Mouse (Mus musculus) liver, embryonic 15.5 days (tissue): ENCODE data around the gene Ccl22. TPM values are rescaled to one million over a fixed set of nuclear protein-coding genes. Genes with fewer than 3 reads are reported as not detected.

Experiments used
- ATAC-seq: fragments of 200-750 bp; cut with Nextera tagmentation; 2 replicates; pipeline ENCODE4 v1.8.0; 2017; ENCODE audit warnings: moderate number of reproducible peaks, mild to moderate bottlenecking, moderate library complexity; ENCODE audit not compliant: insufficient read depth
- H3K27ac ChIP-seq: fragments of 300-500 bp; sonication (generic); replicated peaks from 2 replicates; pipeline ENCODE4 v1.5.1; 2015; ENCODE audit warnings: mild to moderate bottlenecking, inconsistent platforms
- H3K27me3 ChIP-seq: fragments of 300-500 bp; sonication (generic); 2 replicates; pipeline ENCODE4 v1.6.1; 2015; ENCODE audit warnings: mild to moderate bottlenecking, inconsistent platforms
- H3K36me3 ChIP-seq: fragments of 300-500 bp; sonication (generic); replicated peaks from 2 replicates; pipeline ENCODE4 v1.6.1; 2015; ENCODE audit warnings: moderate library complexity, mild to moderate bottlenecking, inconsistent platforms
- H3K4me1 ChIP-seq: fragments of 300-500 bp; sonication (generic); replicated peaks from 2 replicates; pipeline ENCODE4 v1.6.1; 2015; ENCODE audit warnings: inconsistent platforms
- H3K4me2 ChIP-seq: fragments of 300-500 bp; sonication (generic); 2 replicates; pipeline ENCODE4 v1.6.1; 2015; ENCODE audit warnings: moderate library complexity, mild to moderate bottlenecking, inconsistent platforms
- H3K4me3 ChIP-seq: fragments of 300-500 bp; sonication (generic); replicated peaks from 2 replicates; pipeline ENCODE4 v1.5.1; 2015; ENCODE audit warnings: mild to moderate bottlenecking, inconsistent platforms
- H3K9ac ChIP-seq: fragments of 300-500 bp; sonication (generic); 2 replicates; pipeline ENCODE4 v1.6.1; 2015; ENCODE audit warnings: moderate library complexity, mild to moderate bottlenecking, inconsistent platforms
- H3K9me3 ChIP-seq: fragments of 300-500 bp; sonication (generic); replicated peaks from 2 replicates; pipeline ENCODE4 v1.6.1; 2016; ENCODE audit warnings: inconsistent platforms
- WGBS: fragments of 180-500 bp; shearing (Covaris S2); methylation state at CpG from one replicate; pipeline ENCODE4 v1.1.7; 2015; ENCODE audit warnings: mixed read lengths; ENCODE audit not compliant: insufficient replicate concordance; 5-methylcytosine and 5-hydroxymethylcytosine counted together
- polyA plus RNA-seq: library from polyadenylated mRNA; unstranded; fragments of >200 nt; fragmentation: Nextera tagmentation; extraction: Ambion mirVana; gene quantifications from 2 replicates; pipeline ENCODE4 v1.2.1, GENCODE M21; 2015

Gene Ccl22
- polyA plus RNA-seq, 1 experiment from 2014 or later = 0.37 TPM

DNA sequence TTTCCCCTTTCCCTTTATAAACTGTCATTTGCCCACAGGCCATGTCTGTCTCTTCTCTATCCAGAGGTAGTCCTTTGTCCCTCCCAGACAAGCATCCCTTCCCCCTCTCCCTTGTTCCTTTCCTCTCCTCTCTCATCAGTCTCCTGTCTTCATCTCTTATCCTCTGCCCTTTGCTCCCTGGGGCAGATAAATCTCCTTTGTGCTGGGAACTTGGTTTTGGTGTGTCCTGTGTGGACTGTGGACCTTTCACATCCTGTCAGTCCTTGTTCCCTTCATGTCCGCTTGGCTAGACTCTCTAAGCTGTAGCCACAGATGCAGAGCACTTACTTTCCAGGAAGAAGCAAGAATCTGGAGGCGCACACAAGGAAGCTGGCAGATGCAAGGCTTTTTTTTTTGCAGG is 9.1 kb downstream of the Ccl22 start:
- Histone ChIP-seq H3K36me3 (no peaks in the 10 kb centered on the region), H3K9me3 (no peaks in the 10 kb centered on the region), H3K27me3 (peaks cover 64% of the 10 kb centered on the region), H3K9ac (no peak overlapping the region), H3K4me2 (no peak overlapping the region), H3K27ac (no peak overlapping the region), H3K4me1 (no peaks in the 10 kb centered on the region), H3K4me3 (no peak overlapping the region)
- no peak for ATAC-seq
- WGBS = 69% methylated on average over 2 of the region's 2 CpGs

DNA sequence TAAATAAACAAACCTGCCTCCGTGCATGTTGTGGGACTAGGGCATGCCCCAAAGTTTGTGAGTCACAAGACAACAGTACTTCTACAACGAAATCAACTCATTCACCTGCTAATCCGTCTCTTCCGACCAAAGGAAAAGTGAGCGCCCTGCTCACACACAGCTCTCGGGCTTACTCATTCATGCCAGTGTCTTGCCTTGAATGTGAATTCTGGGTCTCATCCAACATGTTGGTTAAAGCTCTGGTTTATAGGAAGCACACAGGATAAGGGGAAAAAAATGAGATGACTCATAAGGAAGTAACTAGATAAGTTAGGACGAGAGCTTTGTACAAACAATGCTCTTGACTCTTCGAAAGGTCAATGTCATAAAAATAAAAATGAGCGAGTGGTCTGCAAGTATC is 21.6 kb downstream of the Ccl22 start:
- no peak overlapping the region for H3K4me3 ChIP-seq
- H3K9ac ChIP-seq = no peak overlapping the region
- WGBS = 62% methylated on average over 9 of the region's 9 CpGs
- H3K4me1 ChIP-seq = peaks cover 24% of the 10 kb centered on the region
- no peak overlapping the region for H3K4me2 ChIP-seq
- no peak for ATAC-seq
- no peaks in the 10 kb centered on the region for H3K9me3 ChIP-seq
- H3K27me3 ChIP-seq = peaks cover 74% of the 10 kb centered on the region
- H3K36me3 ChIP-seq = no peaks in the 10 kb centered on the region
- no peak overlapping the region for H3K27ac ChIP-seq

DNA sequence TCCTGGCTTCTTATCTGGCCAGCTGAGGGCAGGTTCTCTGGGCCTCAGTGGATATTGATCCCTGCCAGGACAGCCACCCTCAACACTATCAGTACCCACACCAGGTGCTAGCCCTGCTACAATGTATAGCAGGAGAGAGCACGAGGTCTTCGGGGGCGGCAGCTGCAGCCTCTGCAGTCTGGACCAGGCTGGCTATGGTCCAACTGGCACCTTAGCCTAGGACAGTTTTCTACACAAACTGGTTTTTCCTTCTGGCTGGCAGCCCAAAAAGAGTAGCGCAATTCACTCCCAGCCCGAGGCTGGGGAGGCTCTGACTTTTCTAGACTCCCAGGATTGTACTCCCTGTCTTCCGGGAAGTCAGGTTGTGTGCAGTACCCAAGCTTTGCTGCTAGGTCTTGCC is 25.6 kb downstream of the Ccl22 start:
- Histone ChIP-seq H3K4me3 (no peak overlapping the region), H3K36me3 (no peaks in the 10 kb centered on the region), H3K9ac (no peak overlapping the region), H3K4me1 (peaks cover 30% of the 10 kb centered on the region), H3K27me3 (peaks cover 100% of the 10 kb centered on the region), H3K4me2 (no peak overlapping the region), H3K27ac (no peak overlapping the region), H3K9me3 (no peaks in the 10 kb centered on the region)
- 41% methylated on average over 6 of the region's 6 CpGs for WGBS
- ATAC-seq = peak; percentile 58; the same call in 1 of the 2 replicates

DNA sequence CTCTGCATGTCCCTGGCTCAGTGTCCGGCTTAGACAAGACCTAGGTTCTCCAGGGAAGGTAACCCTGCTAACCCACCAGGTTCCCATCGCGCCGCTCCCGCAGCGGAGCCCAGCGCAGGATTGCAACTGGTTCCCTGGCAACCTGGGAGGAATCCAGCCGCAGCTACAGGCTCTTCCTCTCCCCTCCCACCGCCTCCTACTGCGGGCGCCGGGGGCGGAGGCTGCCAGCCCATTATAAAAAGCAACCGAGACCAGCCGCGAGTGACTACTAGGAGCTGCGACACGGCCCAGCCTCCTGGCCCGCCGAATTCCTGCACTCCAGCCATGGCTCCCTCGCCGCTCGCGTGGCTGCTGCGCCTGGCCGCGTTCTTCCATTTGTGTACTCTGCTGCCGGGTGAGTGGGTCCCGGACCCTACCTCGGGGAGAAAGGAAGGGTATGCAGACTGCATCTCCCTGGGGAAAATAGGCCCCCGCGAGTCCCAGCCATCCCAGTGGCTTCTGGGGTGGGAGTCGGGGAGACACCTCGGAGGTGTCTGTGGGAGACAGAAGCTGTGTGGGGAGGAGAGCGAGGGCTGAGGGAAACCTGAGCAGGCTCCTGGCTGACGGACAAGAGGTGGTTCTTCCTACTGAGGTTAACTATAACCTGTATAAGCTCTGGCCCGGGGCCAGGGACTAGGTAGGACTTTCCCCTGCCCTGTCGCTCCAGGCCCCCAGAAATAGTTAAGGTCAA is 26.7 kb downstream of the Ccl22 start, which contains the start of gene Cx3cl1:
Cx3cl1 (plus strand) TSS at position 69 of the 730 bp plus-strand sequence.
- H3K4me3 ChIP-seq = peak within 1 kb of the TSS; percentile 39
- no peaks in the 10 kb centered on the region for H3K9me3 ChIP-seq
- peaks cover 99% of the 10 kb centered on the region for H3K27me3 ChIP-seq
- H3K4me2 ChIP-seq = peak within 1 kb of the TSS; percentile 61
- H3K36me3 ChIP-seq = no peaks in the 10 kb centered on the region
- H3K27ac ChIP-seq = no peak within 1 kb of the TSS
- whole genome bisulfite sequencing = 2% methylated on average over 38 of the region's 38 CpGs
- ATAC-seq = no peak
- peaks cover 30% of the 10 kb centered on the region for H3K4me1 ChIP-seq
- peak within 1 kb of the TSS; percentile 25; the same call in 1 of the 2 replicates for H3K9ac ChIP-seq

DNA sequence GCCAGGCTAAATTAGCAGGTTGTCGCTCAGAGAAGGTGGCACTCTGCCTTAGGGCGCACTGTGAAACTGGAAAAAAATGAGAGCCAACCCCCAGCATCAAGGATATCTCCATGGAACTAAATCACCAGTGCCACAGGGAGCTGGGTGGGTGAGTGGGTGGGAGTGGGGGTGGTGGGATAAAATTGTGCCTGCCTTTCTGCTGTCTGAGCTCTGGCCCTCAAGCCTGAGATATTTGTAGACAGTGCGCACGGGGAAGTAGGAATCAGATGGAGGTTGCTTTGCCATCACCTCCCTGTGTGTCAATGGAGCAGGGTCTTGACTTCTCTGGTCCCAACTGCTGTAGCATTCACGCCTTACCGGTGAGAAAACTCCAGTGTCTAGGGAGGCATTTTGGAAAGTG is 27.7 kb downstream of the Ccl22 start:
- H3K27ac ChIP-seq = no peak overlapping the region
- H3K4me2 ChIP-seq = no peak overlapping the region
- no peak overlapping the region for H3K9ac ChIP-seq
- 58% methylated on average over 6 of the region's 6 CpGs for WGBS
- peaks cover 98% of the 10 kb centered on the region for H3K27me3 ChIP-seq
- no peak for ATAC-seq
- peaks cover 30% of the 10 kb centered on the region for H3K4me1 ChIP-seq
- H3K9me3 ChIP-seq = no peaks in the 10 kb centered on the region
- H3K4me3 ChIP-seq = no peak overlapping the region
- no peaks in the 10 kb centered on the region for H3K36me3 ChIP-seq

DNA sequence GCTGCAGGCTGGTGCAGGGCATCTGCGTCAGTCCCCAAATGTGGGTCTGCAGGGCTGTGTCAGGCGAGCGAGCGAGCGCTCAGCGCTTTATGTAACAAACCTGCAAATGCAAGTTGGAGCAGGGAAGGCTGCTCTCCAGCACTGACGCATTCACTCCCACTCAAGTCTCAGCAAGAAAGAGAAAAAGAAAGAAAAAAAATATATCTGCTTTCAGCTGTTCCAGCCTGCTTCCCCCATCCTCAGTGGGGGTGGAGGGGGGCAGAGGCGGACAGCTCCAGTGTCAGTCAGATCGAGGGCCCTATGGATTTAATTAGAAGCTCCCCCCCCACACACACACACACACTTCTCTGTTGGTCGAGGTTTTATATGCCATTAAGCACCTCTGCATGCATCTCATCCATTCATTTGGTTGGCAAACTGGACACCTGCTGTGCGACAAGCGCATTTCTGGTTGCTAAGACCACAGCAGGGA is 28.3 kb downstream of the Ccl22 start:
- no peak for ATAC-seq
- Histone ChIP-seq H3K27ac (no peak overlapping the region), H3K4me2 (no peak overlapping the region), H3K36me3 (no peaks in the 10 kb centered on the region), H3K4me1 (peaks cover 36% of the 10 kb centered on the region), H3K9me3 (no peaks in the 10 kb centered on the region), H3K4me3 (no peak overlapping the region), H3K9ac (no peak overlapping the region), H3K27me3 (peaks cover 98% of the 10 kb centered on the region)
- 71% methylated on average over 12 of the region's 12 CpGs for WGBS

DNA sequence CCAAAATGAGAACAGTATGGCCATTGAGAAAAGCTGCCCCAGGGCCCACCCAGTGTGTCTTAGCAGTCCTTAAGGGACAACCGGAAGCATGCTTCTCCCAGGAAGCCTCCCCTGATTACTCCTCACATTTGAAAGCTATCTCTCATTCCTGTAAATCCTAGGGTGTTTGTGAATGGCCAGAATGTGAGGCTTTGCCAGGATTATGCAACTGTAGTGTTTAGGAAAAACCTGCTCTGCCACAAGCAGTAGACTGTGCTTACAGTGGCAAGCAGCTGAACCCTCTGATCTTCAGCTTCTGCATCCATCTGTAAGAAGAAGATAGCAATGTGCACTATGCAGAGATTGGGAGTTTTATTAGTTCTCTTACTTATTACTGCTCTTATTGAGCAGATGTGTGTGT is 29.2 kb downstream of the Ccl22 start:
- no peak overlapping the region for H3K27ac ChIP-seq
- no peak overlapping the region for H3K4me3 ChIP-seq
- no peaks in the 10 kb centered on the region for H3K36me3 ChIP-seq
- no peak overlapping the region for H3K9ac ChIP-seq
- no peak overlapping the region for H3K4me2 ChIP-seq
- H3K4me1 ChIP-seq = peaks cover 44% of the 10 kb centered on the region
- 88% methylated on average over 1 of the region's 1 CpGs for WGBS
- H3K27me3 ChIP-seq = peaks cover 98% of the 10 kb centered on the region
- no peak for ATAC-seq
- no peaks in the 10 kb centered on the region for H3K9me3 ChIP-seq

DNA sequence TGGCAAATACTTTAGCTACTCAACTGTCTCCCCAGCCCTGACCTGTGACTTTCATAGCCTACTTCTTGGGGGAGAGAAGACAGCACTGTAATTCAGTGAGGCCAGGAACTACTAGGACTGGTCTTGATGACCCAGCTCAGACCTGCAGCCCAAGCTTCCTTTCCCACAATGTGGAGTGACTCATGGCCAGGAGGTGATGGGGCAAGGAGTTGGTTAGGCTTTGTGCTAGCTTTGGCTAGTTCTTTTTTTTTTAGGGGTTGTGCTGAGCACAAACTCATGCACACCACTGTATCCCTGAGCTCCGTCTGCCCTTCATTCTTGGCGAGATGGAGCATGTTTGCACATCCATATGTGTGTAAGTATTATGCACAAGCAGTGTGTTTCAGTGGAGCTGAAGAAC is 31.0 kb downstream of the Ccl22 start:
- Histone ChIP-seq H3K4me2 (no peak overlapping the region), H3K9ac (no peak overlapping the region), H3K36me3 (no peaks in the 10 kb centered on the region), H3K27me3 (peaks cover 94% of the 10 kb centered on the region), H3K9me3 (no peaks in the 10 kb centered on the region), H3K4me3 (no peak overlapping the region), H3K4me1 (peaks cover 43% of the 10 kb centered on the region), H3K27ac (no peak overlapping the region)
- ATAC-seq = no peak
- 54% methylated on average over 2 of the region's 2 CpGs for WGBS

DNA sequence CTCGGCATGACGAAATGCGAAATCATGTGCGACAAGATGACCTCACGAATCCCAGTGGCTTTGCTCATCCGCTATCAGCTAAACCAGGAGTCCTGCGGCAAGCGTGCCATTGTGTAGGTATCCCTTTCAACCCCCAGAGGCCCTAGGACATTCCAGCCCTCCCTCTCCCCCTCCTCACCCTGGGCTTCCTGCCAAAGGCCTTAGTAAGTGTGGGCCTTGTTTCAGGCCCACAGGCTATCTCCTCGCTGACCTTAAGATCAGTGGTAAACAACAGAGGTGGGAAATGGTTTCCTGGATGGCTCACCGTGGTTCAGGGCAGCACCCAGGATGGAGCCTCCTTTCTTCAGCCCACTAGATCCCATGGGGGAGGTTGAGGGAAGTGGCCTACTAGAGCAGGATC is 32.6 kb downstream of the Ccl22 start:
- H3K27ac ChIP-seq = no peak overlapping the region
- no peaks in the 10 kb centered on the region for H3K9me3 ChIP-seq
- no peak overlapping the region for H3K4me3 ChIP-seq
- H3K4me1 ChIP-seq = peaks cover 41% of the 10 kb centered on the region
- no peak overlapping the region for H3K4me2 ChIP-seq
- 48% methylated on average over 10 of the region's 10 CpGs for WGBS
- H3K9ac ChIP-seq = no peak overlapping the region
- H3K36me3 ChIP-seq = no peaks in the 10 kb centered on the region
- no peak for ATAC-seq
- peaks cover 77% of the 10 kb centered on the region for H3K27me3 ChIP-seq

DNA sequence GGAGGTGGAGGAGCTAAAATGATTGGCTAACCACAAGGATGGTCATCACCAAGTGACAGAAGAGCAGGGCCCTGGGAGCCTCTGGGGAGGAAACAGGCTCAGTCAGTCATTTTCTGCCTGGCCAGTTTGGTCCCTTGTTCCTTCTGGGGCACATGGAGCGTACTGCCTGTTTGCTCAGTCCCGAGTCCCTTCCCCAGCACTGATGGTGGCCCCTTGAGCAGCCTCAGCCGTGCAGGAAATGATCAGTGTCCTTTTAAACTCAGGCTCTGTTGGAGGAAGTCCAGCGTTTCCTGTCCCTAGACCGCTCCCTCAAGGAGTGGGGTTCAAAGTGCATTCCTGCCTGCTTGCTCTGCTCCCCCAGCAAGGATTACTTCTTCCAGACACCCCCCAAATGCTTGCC is 33.1 kb downstream of the Ccl22 start:
- H3K27me3 ChIP-seq = peaks cover 72% of the 10 kb centered on the region
- 24% methylated on average over 5 of the region's 5 CpGs for WGBS
- H3K4me2 ChIP-seq = no peak overlapping the region
- no peaks in the 10 kb centered on the region for H3K36me3 ChIP-seq
- H3K4me3 ChIP-seq = no peak overlapping the region
- no peak for ATAC-seq
- H3K9me3 ChIP-seq = no peaks in the 10 kb centered on the region
- peaks cover 41% of the 10 kb centered on the region for H3K4me1 ChIP-seq
- no peak overlapping the region for H3K27ac ChIP-seq
- H3K9ac ChIP-seq = no peak overlapping the region

DNA sequence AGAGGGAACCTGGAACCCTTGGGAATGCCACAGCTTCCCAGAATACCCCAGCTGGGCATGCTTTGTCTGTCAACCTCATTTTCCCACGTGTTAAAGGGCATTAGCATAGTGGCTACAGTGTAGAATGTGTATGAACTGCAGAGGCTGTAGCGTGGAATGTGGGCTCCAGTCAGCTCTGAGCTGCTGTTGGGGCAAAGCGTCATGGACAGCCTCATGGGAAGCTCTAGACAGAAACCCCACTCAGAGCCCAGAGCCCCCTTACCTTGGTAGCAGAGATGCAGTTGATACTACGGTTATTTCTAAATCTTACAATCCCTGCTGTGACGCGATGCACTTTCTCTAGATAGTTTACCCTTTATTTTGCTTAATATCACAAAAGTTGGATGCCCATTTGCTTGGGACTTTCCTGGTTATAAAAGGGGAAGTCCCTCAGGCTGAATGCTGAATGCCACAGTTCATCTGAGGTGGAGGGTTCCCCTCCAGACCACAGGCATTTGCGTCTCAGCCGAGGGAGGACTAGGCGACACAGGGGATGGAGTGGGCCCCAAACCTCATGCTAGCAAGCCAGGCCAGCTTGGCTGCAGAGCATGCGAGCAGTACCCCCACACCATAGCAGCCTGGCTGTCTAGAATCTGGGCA is 33.6 kb downstream of the Ccl22 start:
- Histone ChIP-seq H3K4me2 (no peak overlapping the region), H3K27ac (no peak overlapping the region), H3K9ac (no peak overlapping the region), H3K9me3 (no peaks in the 10 kb centered on the region), H3K27me3 (peaks cover 67% of the 10 kb centered on the region), H3K4me3 (no peak overlapping the region), H3K36me3 (no peaks in the 10 kb centered on the region), H3K4me1 (peaks cover 41% of the 10 kb centered on the region)
- 24% methylated on average over 10 of the region's 10 CpGs for WGBS
- ATAC-seq = no peak
